Mouse (Mus musculus): ENCODE results near the gene Rcan2.

DNA sequence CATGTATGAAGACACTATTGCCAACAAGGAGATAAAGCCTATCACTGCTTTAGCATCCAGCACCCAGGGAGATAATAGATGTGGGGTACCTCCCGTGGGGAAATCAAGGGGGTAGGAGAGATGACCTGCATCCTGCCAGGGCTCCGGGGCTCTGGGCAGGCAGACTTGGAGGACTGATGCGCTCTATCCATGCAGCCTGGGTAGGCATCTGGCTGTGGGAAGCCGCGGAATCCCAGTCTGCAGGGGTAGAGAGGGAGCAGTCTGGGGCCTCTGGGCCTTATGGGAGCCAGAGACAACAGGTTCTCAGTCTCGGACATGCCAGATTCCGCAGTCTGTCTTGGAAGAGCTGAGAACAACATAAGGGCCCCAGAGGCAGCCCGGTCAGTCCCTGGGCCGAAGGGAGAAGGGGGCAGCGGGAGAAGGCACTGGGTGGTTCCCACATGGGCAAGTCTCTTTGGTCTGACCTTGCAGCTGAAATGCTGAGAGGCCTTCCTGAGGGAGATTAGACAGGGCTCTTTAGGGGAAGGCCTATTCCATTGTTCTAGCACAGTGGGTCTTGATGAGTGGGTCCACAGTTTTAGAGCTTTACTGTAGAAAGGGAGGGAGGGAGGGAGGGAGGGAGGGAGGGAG is 23.7 kb downstream of the Rcan2 start:
- TF ChIP-seq CTCF (IDR thresholded peaks at IDR 0.05; ENCODE audit: low read depth, low read length) = no peak
- TF ChIP-seq POLR2A (IDR thresholded peaks at IDR 0.05; ENCODE audit: insufficient read depth, low read length) = no peak
